Mouse (Mus musculus): Measurements from ENCODE around the gene Trim41. TPM values are rescaled to one million over a fixed set of nuclear protein-coding genes. Genes with fewer than 3 reads are reported as not detected.
"Not testable (repeated sequence)": the region's sequence is repeated elsewhere in the genome, so short reads cannot be mapped to it uniquely, and the experiment has no call there.

Gene Trim41
- polyA plus RNA-seq, 1 experiment from 2014 or later = 5.1 TPM

DNA sequence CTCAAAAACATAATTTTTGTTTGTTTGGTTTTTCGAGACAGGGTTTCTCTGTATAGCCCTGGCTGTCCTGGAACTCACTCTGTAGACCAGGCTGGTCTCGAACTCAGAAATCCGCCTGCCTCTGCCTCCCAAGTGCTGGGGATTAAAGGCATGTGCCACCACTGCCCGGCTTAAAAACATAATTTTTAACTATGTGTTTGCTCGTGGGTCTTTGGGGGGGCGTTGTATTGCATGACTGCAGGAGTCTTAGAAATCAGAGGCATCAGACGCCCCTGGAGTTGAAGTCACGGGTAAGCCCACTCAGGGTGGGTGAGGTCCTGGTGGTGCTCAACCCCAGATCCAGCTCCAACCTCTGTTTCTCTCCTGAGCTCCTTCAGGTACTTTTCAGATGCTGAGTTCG, 25.3 kb downstream of the Trim41 start:
- H3K9me3 ChIP-seq; H3K27ac ChIP-seq; H3K4me3 ChIP-seq; H3K27me3 ChIP-seq (ENCODE audit: insufficient read depth, poor library complexity, severe bottlenecking); H3K36me3 ChIP-seq; DNase-seq (ENCODE audit: low spot score): not testable (repeated sequence)
- 90% methylated on average over 9 of the region's 9 CpGs for WGBS
- peaks cover 10% of the 10 kb centered on the region for H3K4me1 ChIP-seq (replicated peaks)

GRCm38 (mm10) chr11:48790946-48791345, 26.2 kb downstream of the Trim41 start:
- Histone ChIP-seq H3K4me3 (no peak overlapping the region), H3K27me3 (ENCODE audit: insufficient read depth, poor library complexity, severe bottlenecking) (no peaks in the 10 kb centered on the region; the same call in 1 of the 2 replicates), H3K4me1 (replicated peaks) (peaks cover 10% of the 10 kb centered on the region), H3K27ac (no peak overlapping the region), H3K36me3 (no peaks in the 10 kb centered on the region), H3K9me3 (no peaks in the 10 kb centered on the region)
- WGBS = 57% methylated on average over 8 of the region's 8 CpGs
- DNase-seq (ENCODE audit: low spot score) = no peak

GRCm38 (mm10) chr11:48789973-48790823, 27.0 kb downstream of the Trim41 start:
- peak overlapping the region; percentile 36 for H3K4me3 ChIP-seq

GRCm38 (mm10) chr11:48789215-48789614, 27.9 kb downstream of the Trim41 start:
- no peaks in the 10 kb centered on the region; the same call in 1 of the 2 replicates for H3K27me3 ChIP-seq (ENCODE audit: insufficient read depth, poor library complexity, severe bottlenecking)
- no peak overlapping the region for H3K4me3 ChIP-seq
- DNase-seq (ENCODE audit: low spot score) = no peak
- 88% methylated on average over 5 of the region's 5 CpGs for WGBS
- H3K27ac ChIP-seq = no peak overlapping the region
- H3K9me3 ChIP-seq = peaks cover 3% of the 10 kb centered on the region; the same call in 1 of the 2 replicates
- H3K4me1 ChIP-seq (replicated peaks) = peaks cover 10% of the 10 kb centered on the region
- H3K36me3 ChIP-seq = no peaks in the 10 kb centered on the region

More at GRCm38 (mm10) chr11:48789973-48790823, 27.0 kb downstream of the Trim41 start:
- DNase-seq (ENCODE audit: low spot score) = peak; percentile 77
- no peak overlapping the region for H3K27ac ChIP-seq
- H3K4me1 ChIP-seq (replicated peaks) = peaks cover 10% of the 10 kb centered on the region
- 14% methylated on average over 20 of the region's 20 CpGs for WGBS
- H3K36me3 ChIP-seq = no peaks in the 10 kb centered on the region
- peaks cover 3% of the 10 kb centered on the region; the same call in 1 of the 2 replicates for H3K9me3 ChIP-seq
- no peaks in the 10 kb centered on the region; the same call in 1 of the 2 replicates for H3K27me3 ChIP-seq (ENCODE audit: insufficient read depth, poor library complexity, severe bottlenecking)

- Histone ChIP-seq H3K36me3 (no peaks in the 10 kb centered on the region), H3K9me3 (peaks cover 3% of the 10 kb centered on the region; the same call in 1 of the 2 replicates), H3K27me3 (ENCODE audit: insufficient read depth, poor library complexity, severe bottlenecking) (no peaks in the 10 kb centered on the region; the same call in 1 of the 2 replicates), H3K4me1 (replicated peaks) (peaks cover 10% of the 10 kb centered on the region), H3K27ac (peak overlapping the region; percentile 72), H3K4me3 (peak overlapping the region; percentile 51)
- WGBS = 8% methylated on average over 16 of the region's 16 CpGs
- peak; percentile 75 for DNase-seq (ENCODE audit: low spot score)
Measured at GRCm38 (mm10) chr11:48788311-48789089, 28.7 kb downstream of the Trim41 start.

GRCm38 (mm10) chr11:48787455-48788211, 29.5 kb downstream of the Trim41 start:
- H3K9me3 ChIP-seq = peaks cover 3% of the 10 kb centered on the region; the same call in 1 of the 2 replicates
- peak; percentile 44 for DNase-seq (ENCODE audit: low spot score)
- H3K27ac ChIP-seq = peak overlapping the region; percentile 35; the same call in 1 of the 2 replicates
- peak overlapping the region; percentile 51 for H3K4me3 ChIP-seq
- H3K4me1 ChIP-seq (replicated peaks) = peaks cover 10% of the 10 kb centered on the region
- 56% methylated on average over 10 of the region's 10 CpGs for WGBS
- H3K36me3 ChIP-seq = no peaks in the 10 kb centered on the region
- H3K27me3 ChIP-seq (ENCODE audit: insufficient read depth, poor library complexity, severe bottlenecking) = no peaks in the 10 kb centered on the region; the same call in 1 of the 2 replicates

GRCm38 (mm10) chr11:48782243-48782642, 34.9 kb downstream of the Trim41 start:
- WGBS = 89% methylated on average over 4 of the region's 4 CpGs
- peaks cover 3% of the 10 kb centered on the region; the same call in 1 of the 2 replicates for H3K9me3 ChIP-seq
- H3K27ac ChIP-seq = no peak overlapping the region
- no peaks in the 10 kb centered on the region for H3K36me3 ChIP-seq
- no peaks in the 10 kb centered on the region for H3K27me3 ChIP-seq (ENCODE audit: insufficient read depth, poor library complexity, severe bottlenecking)
- no peak overlapping the region for H3K4me3 ChIP-seq
- no peak for DNase-seq (ENCODE audit: low spot score)
- no peaks in the 10 kb centered on the region for H3K4me1 ChIP-seq (replicated peaks)

GRCm38 (mm10) chr11:48779450-48779849, 37.7 kb downstream of the Trim41 start:
- no peaks in the 10 kb centered on the region for H3K4me1 ChIP-seq (replicated peaks)
- WGBS = 32% methylated on average over 7 of the region's 7 CpGs
- no peak overlapping the region for H3K4me3 ChIP-seq
- no peaks in the 10 kb centered on the region for H3K27me3 ChIP-seq (ENCODE audit: insufficient read depth, poor library complexity, severe bottlenecking)
- no peak overlapping the region for H3K27ac ChIP-seq
- no peaks in the 10 kb centered on the region for H3K36me3 ChIP-seq
- no peak for DNase-seq (ENCODE audit: low spot score)
- no peaks in the 10 kb centered on the region for H3K9me3 ChIP-seq

GRCm38 (mm10) chr11:48777303-48777702, 39.9 kb downstream of the Trim41 start:
- no peaks in the 10 kb centered on the region for H3K27me3 ChIP-seq (ENCODE audit: insufficient read depth, poor library complexity, severe bottlenecking)
- H3K4me1 ChIP-seq (replicated peaks) = no peaks in the 10 kb centered on the region
- no peak for DNase-seq (ENCODE audit: low spot score)
- 91% methylated on average over 9 of the region's 9 CpGs for WGBS
- no peaks in the 10 kb centered on the region for H3K36me3 ChIP-seq
- no peaks in the 10 kb centered on the region for H3K9me3 ChIP-seq
- H3K4me3 ChIP-seq = no peak overlapping the region
- H3K27ac ChIP-seq = no peak overlapping the region

DNA sequence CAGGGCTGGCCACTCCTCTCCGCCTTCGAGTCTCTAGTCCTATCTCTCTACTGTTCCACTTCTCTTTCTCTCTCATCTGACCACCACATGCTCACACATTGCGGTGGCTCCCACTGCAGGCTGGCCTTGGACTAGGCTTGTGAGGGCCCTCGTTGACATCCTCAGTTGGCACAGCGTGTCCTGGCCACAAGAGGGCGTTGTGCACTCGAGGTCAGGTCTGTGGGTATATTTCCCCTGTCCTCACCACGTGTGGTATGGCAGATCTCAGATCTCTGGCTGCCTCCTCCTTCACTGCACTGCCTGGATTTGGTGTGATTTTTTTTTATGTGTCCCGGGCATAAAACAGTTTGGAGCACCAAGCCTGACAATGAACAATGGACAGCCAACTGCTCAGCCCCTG, 40.5 kb downstream of the Trim41 start:
- Histone ChIP-seq H3K36me3 (no peaks in the 10 kb centered on the region), H3K27me3 (ENCODE audit: insufficient read depth, poor library complexity, severe bottlenecking) (no peaks in the 10 kb centered on the region)
- 47% methylated on average over 9 of the region's 9 CpGs for WGBS

DNA sequence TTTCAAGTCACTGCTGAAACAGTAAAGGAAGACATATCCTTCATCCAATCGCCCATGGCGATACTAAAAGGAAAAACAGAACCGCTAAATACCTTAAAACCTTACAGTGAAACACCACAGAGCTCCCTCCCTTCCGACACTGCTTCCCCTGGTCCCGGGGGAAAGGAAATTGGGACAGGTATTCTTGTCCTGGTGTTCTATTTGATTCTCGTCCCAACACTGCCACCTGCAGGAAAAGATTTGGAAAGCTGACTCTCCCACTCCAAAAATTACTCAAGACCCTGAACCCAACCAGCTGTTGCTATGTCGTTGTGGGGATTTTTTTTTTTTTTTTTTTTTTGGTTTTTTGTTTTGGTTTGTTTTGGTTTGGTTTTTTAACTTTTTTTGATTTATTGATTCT, 41.7 kb downstream of the Trim41 start:
- Histone ChIP-seq H3K4me1 (replicated peaks) (no peaks in the 10 kb centered on the region), H3K9me3 (no peaks in the 10 kb centered on the region), H3K27ac (no peak overlapping the region), H3K36me3 (no peaks in the 10 kb centered on the region), H3K4me3 (no peak overlapping the region), H3K27me3 (ENCODE audit: insufficient read depth, poor library complexity, severe bottlenecking) (no peaks in the 10 kb centered on the region)
- DNase-seq (ENCODE audit: low spot score) = peak; percentile 61
- 4% methylated on average over 7 of the region's 7 CpGs for WGBS

More for the DNA sequence above, 40.5 kb downstream of the Trim41 start:
- Histone ChIP-seq H3K4me3 (no peak overlapping the region), H3K4me1 (replicated peaks) (no peaks in the 10 kb centered on the region), H3K9me3 (no peaks in the 10 kb centered on the region), H3K27ac (no peak overlapping the region)
- no peak for DNase-seq (ENCODE audit: low spot score)

Data from hindbrain, embryonic 10.5 days (tissue).